Mouse (Mus musculus) liver, postnatal 0 days (tissue): Measurements from ENCODE around the gene Ctxn1. TPM values are rescaled to one million over a fixed set of nuclear protein-coding genes. Genes with fewer than 3 reads are reported as not detected.
A peak's percentile ranks its signal among the peaks of the same experiment; 100 is the strongest.

Source experiments
- ATAC-seq: fragments of 200-750 bp; cut with Nextera tagmentation; 2 replicates; pipeline ENCODE4 v1.8.0; 2017; ENCODE audit warnings: mild to moderate bottlenecking, moderate library complexity
- DNase-seq: peaks from one replicate; pipeline ENCODE4 v3.0.0-alpha.2; 2016
- H3K27ac ChIP-seq: fragments of 300-500 bp; sonication (generic); 2 replicates; pipeline ENCODE4 v1.5.1; 2014; ENCODE audit warnings: antibody characterized with exemption, moderate library complexity, mild to moderate bottlenecking, low read depth
- H3K27me3 ChIP-seq: fragments of 300-500 bp; sonication (generic); 2 replicates; pipeline ENCODE4 v1.6.1; 2014; ENCODE audit warnings: low read length, control low read depth, mixed read lengths; ENCODE audit not compliant: insufficient read depth
- H3K36me3 ChIP-seq: fragments of 300-500 bp; sonication (generic); replicated peaks from 2 replicates; pipeline ENCODE4 v1.6.1; 2014; ENCODE audit warnings: mild to moderate bottlenecking, control low read depth, low read length, moderate library complexity, mixed read lengths; ENCODE audit not compliant: insufficient read depth
- H3K4me1 ChIP-seq: fragments of 300-500 bp; sonication (generic); 2 replicates; pipeline ENCODE4 v1.6.1; 2014; ENCODE audit warnings: antibody characterized with exemption, mild to moderate bottlenecking, control low read depth; ENCODE audit not compliant: insufficient read depth
- H3K4me2 ChIP-seq: fragments of 300-500 bp; sonication (generic); 2 replicates; pipeline ENCODE4 v1.6.1; 2014; ENCODE audit warnings: low read depth, mild to moderate bottlenecking, low read length, moderate library complexity, mixed read lengths
- H3K4me3 ChIP-seq: fragments of 300-500 bp; sonication (generic); 2 replicates; pipeline ENCODE4 v1.5.1; 2014; ENCODE audit warnings: low read depth, low read length
- H3K9ac ChIP-seq: fragments of 300-500 bp; sonication (generic); replicated peaks from 2 replicates; pipeline ENCODE4 v1.6.1; 2014; ENCODE audit warnings: mild to moderate bottlenecking, moderate library complexity
- H3K9me3 ChIP-seq: fragments of 300-500 bp; sonication (generic); 2 replicates; pipeline ENCODE4 v1.6.1; 2016; ENCODE audit warnings: mild to moderate bottlenecking, control low read depth, low read length, mixed read lengths
- CTCF ChIP-seq: sonication (generic); IDR thresholded peaks from 2 replicates; pipeline ENCODE4 v1.5.1; 2016; ENCODE audit warnings: antibody characterized with exemption, low read depth
- EP300 ChIP-seq: IDR thresholded peaks from 2 replicates; pipeline ENCODE4 v1.6.1; 2016; ENCODE audit warnings: antibody characterized with exemption, low read depth, mild to moderate bottlenecking
- WGBS: fragments of 180-500 bp; shearing (Covaris S2); extraction: QIAGEN DNeasy Blood & Tissue Kit; methylation state at CpG from one replicate; pipeline ENCODE4 v1.1.7; 2014; ENCODE audit not compliant: insufficient replicate concordance; 5-methylcytosine and 5-hydroxymethylcytosine counted together
- polyA plus RNA-seq: library from polyadenylated mRNA; unstranded; fragments of >200 nt; fragmentation: Nextera tagmentation; extraction: Ambion mirVana; gene quantifications from 2 replicates; pipeline ENCODE4 v1.2.1, GENCODE M21; 2015

The Ctxn1 gene
- polyA plus RNA-seq, 1 experiment from 2014 or later: 2.0 TPM

GRCm38 (mm10) chr8:4252934-4253841, 5.9 kb downstream of the Ctxn1 start, which contains the start of gene Snapc2:
Gene Snapc2 (plus strand): TSS chr8:4253080.
- under 1% methylated on average over 69 of the region's 69 CpGs for WGBS
- no peaks in the 10 kb centered on the region for H3K27me3 ChIP-seq
- H3K27ac ChIP-seq: peak within 1 kb of the TSS; percentile 74
- H3K4me3 ChIP-seq: peak within 1 kb of the TSS; percentile 93
- H3K4me2 ChIP-seq: peak within 1 kb of the TSS; percentile 85
- peak; percentile 94 for ATAC-seq
- DNase-seq: peak; percentile 98
- peaks cover 7% of the 10 kb centered on the region for H3K36me3 ChIP-seq
- H3K4me1 ChIP-seq: peaks cover 16% of the 10 kb centered on the region
- H3K9me3 ChIP-seq: no peaks in the 10 kb centered on the region
- H3K9ac ChIP-seq: peak within 1 kb of the TSS; percentile 93
- TF ChIP-seq CTCF (no peak), EP300 (no peak; the same call in 1 of the 2 replicates)

- Histone ChIP-seq H3K9me3 (no peaks in the 10 kb centered on the region), H3K9ac (peak overlapping the region; percentile 93), H3K4me3 (peak overlapping the region; percentile 93), H3K27ac (peak overlapping the region; percentile 74; the same call in 1 of the 2 replicates), H3K27me3 (no peaks in the 10 kb centered on the region), H3K4me1 (peaks cover 13% of the 10 kb centered on the region), H3K4me2 (peak overlapping the region; percentile 85), H3K36me3 (peaks cover 7% of the 10 kb centered on the region)
- no peak for DNase-seq
- no peak for ATAC-seq
- 40% methylated on average over 8 of the region's 8 CpGs for WGBS
- no peak for TF ChIP-seq EP300
Observed at GRCm38 (mm10) chr8:4252116-4252760, 6.8 kb downstream of the Ctxn1 start.

DNA sequence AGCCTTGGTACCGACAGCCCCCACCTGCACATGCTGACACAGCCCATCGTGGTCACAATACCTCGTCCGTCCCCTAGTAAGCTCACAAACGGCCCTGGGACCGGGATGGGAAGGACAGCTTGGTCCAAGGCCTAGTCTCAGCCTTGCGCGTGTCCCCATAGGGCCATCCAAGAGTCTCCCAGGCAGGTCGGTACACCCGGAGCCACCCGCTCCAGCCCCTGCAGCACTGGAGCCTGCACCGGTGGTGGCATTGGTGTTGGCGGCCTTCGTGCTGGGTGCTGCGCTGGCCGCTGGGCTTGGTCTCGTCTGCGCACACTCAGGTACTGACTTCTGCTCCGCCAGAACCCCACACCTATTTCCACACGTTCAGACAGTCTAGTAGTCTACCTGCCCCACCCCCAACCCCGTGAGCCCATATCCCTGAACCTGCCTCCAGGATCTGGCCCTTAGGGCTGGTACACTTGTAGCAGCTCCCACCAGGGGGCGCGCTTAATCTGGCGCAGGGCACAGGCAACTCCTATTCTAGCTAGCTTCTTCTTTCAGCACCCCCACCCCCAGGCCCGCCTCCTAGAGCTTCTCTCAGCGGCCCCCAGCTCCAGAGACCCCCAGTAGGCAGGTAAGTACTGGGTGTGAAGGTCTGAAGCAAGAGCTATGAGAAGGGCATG, 8.6 kb downstream of the Ctxn1 start:
- peaks cover 13% of the 10 kb centered on the region for H3K4me1 ChIP-seq
- ATAC-seq (peak; percentile 28), DNase-seq (peak; percentile 91)
- no peak overlapping the region for H3K27ac ChIP-seq
- 45% methylated on average over 26 of the region's 26 CpGs for WGBS
- H3K27me3 ChIP-seq: no peaks in the 10 kb centered on the region
- no peak overlapping the region for H3K9ac ChIP-seq
- peaks cover 18% of the 10 kb centered on the region for H3K36me3 ChIP-seq
- no peak overlapping the region for H3K4me3 ChIP-seq
- TF ChIP-seq CTCF (peak; percentile 93), EP300 (no peak)
- no peak overlapping the region for H3K4me2 ChIP-seq
- no peaks in the 10 kb centered on the region for H3K9me3 ChIP-seq

DNA sequence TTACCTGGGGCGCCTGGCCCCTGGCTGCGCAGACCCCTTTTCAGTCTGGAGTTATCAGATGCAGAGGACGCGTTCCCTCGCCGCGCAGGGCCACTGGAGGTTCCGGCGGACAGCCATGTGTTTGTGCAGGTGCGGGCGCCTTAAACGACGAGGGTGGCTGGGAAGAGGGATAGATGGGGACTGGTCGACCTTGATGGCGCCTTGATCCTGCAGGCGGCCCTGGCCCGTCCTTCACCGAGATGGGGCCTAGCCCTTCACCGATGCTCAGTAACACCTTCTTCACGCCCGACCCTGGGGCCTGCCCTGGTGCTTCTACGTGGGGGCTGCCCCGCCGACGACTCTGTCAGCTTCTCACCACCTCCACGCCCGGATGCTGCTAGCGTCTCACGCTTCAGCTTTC, 9.9 kb downstream of the Ctxn1 start:
- TF ChIP-seq CTCF (no peak), EP300 (no peak)

GRCm38 (mm10) chr8:4247951-4248540, 11.0 kb downstream of the Ctxn1 start, which contains the start of gene Tgfbr3l:
Gene Tgfbr3l (plus strand): TSS chr8:4248214.
- no peaks in the 10 kb centered on the region for H3K27me3 ChIP-seq
- no peak for ATAC-seq
- H3K4me2 ChIP-seq: no peak within 1 kb of the TSS
- no peak for DNase-seq
- H3K36me3 ChIP-seq: peaks cover 42% of the 10 kb centered on the region
- WGBS: 88% methylated on average over 15 of the region's 15 CpGs
- H3K4me1 ChIP-seq: peaks cover 6% of the 10 kb centered on the region; the same call in 1 of the 2 replicates
- H3K4me3 ChIP-seq: no peak within 1 kb of the TSS
- no peak within 1 kb of the TSS for H3K27ac ChIP-seq
- TF ChIP-seq CTCF (no peak), EP300 (no peak)
- H3K9me3 ChIP-seq: no peaks in the 10 kb centered on the region
- H3K9ac ChIP-seq: no peak within 1 kb of the TSS

More for the DNA sequence above, 9.9 kb downstream of the Ctxn1 start:
- DNase-seq (no peak), ATAC-seq (no peak)
- Histone ChIP-seq H3K27ac (no peak overlapping the region), H3K4me3 (no peak overlapping the region), H3K9me3 (no peaks in the 10 kb centered on the region), H3K4me2 (no peak overlapping the region), H3K4me1 (peaks cover 13% of the 10 kb centered on the region), H3K27me3 (no peaks in the 10 kb centered on the region), H3K36me3 (peaks cover 30% of the 10 kb centered on the region), H3K9ac (no peak overlapping the region)
- WGBS: 44% methylated on average over 29 of the region's 29 CpGs
